Mouse (Mus musculus) mature B cell (primary cell): ENCODE data around the gene Tmem97.
"Not testable (repeated sequence)": the region's sequence is repeated elsewhere in the genome, so short reads cannot be mapped to it uniquely, and the experiment has no call there.

Experiments used
- in situ Hi-C: fragments of 300-500 bp; cut with MboI; formaldehyde crosslinking; loops from 2 replicates; pipeline ENCODE4 v1.14.3; 2019

Tmem97 gene

GRCm38 (mm10) chr11:78550168-78551058 lies at the start of gene Tmem97:
Tmem97 (minus strand) TSS chr11:78550777.
- in situ Hi-C loops: no loop called here

GRCm38 (mm10) chr11:78600051-78600450 lies 49.5 kb upstream of the Tmem97 start:
- in situ Hi-C loops: no loop called here

GRCm38 (mm10) chr11:78598763-78599415 lies 48.3 kb upstream of the Tmem97 start:
- in situ Hi-C loops: no loop called here

GRCm38 (mm10) chr11:78596750-78597149 lies 46.2 kb upstream of the Tmem97 start:
- in situ Hi-C loops: no loop called here

GRCm38 (mm10) chr11:78595773-78596172 lies 45.2 kb upstream of the Tmem97 start:
- in situ Hi-C loops: no loop called here

GRCm38 (mm10) chr11:78594271-78594964 lies 43.8 kb upstream of the Tmem97 start:
- in situ Hi-C loops: no loop called here

- in situ Hi-C loops: not testable (repeated sequence)
Observed at GRCm38 (mm10) chr11:78587677-78588076, 37.1 kb upstream of the Tmem97 start.

GRCm38 (mm10) chr11:78586099-78586498 lies 35.5 kb upstream of the Tmem97 start:
- in situ Hi-C loops: no loop called here

- in situ Hi-C loops: no loop called here
Observed at GRCm38 (mm10) chr11:78582848-78583247, 32.3 kb upstream of the Tmem97 start.

GRCm38 (mm10) chr11:78574975-78575374 lies 24.4 kb upstream of the Tmem97 start:
- in situ Hi-C loops: no loop called here

- in situ Hi-C loops: no loop called here
Observed at GRCm38 (mm10) chr11:78574536-78574935, 24.0 kb upstream of the Tmem97 start.

- in situ Hi-C loops: not testable (repeated sequence)
Observed at GRCm38 (mm10) chr11:78574031-78574430, 23.5 kb upstream of the Tmem97 start.

- in situ Hi-C loops: no loop called here
Observed at GRCm38 (mm10) chr11:78571854-78572253, 21.3 kb upstream of the Tmem97 start.

- in situ Hi-C loops: no loop called here
Observed at GRCm38 (mm10) chr11:78571441-78571840, 20.9 kb upstream of the Tmem97 start.

GRCm38 (mm10) chr11:78569806-78570205 lies 19.2 kb upstream of the Tmem97 start:
- in situ Hi-C loops: no loop called here

GRCm38 (mm10) chr11:78568827-78569226 lies 18.2 kb upstream of the Tmem97 start:
- in situ Hi-C loops: no loop called here

- in situ Hi-C loops: no loop called here
Observed at GRCm38 (mm10) chr11:78567614-78568013, 17.0 kb upstream of the Tmem97 start.

- in situ Hi-C loops: no loop called here
Observed at GRCm38 (mm10) chr11:78566775-78567174, 16.2 kb upstream of the Tmem97 start.

GRCm38 (mm10) chr11:78560447-78560846 lies 9.9 kb upstream of the Tmem97 start:
- in situ Hi-C loops: no loop called here

GRCm38 (mm10) chr11:78557241-78557640 lies 6.7 kb upstream of the Tmem97 start:
- in situ Hi-C loops: no loop called here

GRCm38 (mm10) chr11:78556070-78556469 lies 5.5 kb upstream of the Tmem97 start:
- in situ Hi-C loops: no loop called here

- in situ Hi-C loops: no loop called here
Observed at GRCm38 (mm10) chr11:78555623-78556022, 5.0 kb upstream of the Tmem97 start.

GRCm38 (mm10) chr11:78551059-78551398 lies 452 bp upstream of the Tmem97 start:
- in situ Hi-C loops: no loop called here
